Mouse (Mus musculus) thymus, postnatal 14 days (tissue): Measurements from ENCODE around the gene Arhgef5.
A peak's percentile ranks its signal among the peaks of the same experiment; 100 is the strongest.

ENCODE experiments used
- DNase-seq: peaks from one replicate; pipeline ENCODE4 v3.0.0; 2021

Arhgef5 gene

GRCm38 (mm10) chr6:43335619-43336234, 70.3 kb downstream of the Arhgef5 start:
- peak; percentile 13 for DNase-seq

GRCm38 (mm10) chr6:43337491-43337961, 72.1 kb downstream of the Arhgef5 start:
- DNase-seq, result no peak

- DNase-seq, result no peak
Measured at GRCm38 (mm10) chr6:43338804-43339203, 73.4 kb downstream of the Arhgef5 start.
